Mouse (Mus musculus) urinary bladder, postnatal 36 days (tissue): ENCODE data around the gene Gnl1.
"Not testable (repeated sequence)": the region's sequence is repeated elsewhere in the genome, so short reads cannot be mapped to it uniquely, and the experiment has no call there.

Experiments
- DNase-seq, 2 experiments: peaks; one replicate each; pipeline ENCODE4 v3.0.0; 2022; ENCODE audit warnings: low spot score in 2 of 2, mixed read lengths in 1 of 2

Gene Gnl1

DNA sequence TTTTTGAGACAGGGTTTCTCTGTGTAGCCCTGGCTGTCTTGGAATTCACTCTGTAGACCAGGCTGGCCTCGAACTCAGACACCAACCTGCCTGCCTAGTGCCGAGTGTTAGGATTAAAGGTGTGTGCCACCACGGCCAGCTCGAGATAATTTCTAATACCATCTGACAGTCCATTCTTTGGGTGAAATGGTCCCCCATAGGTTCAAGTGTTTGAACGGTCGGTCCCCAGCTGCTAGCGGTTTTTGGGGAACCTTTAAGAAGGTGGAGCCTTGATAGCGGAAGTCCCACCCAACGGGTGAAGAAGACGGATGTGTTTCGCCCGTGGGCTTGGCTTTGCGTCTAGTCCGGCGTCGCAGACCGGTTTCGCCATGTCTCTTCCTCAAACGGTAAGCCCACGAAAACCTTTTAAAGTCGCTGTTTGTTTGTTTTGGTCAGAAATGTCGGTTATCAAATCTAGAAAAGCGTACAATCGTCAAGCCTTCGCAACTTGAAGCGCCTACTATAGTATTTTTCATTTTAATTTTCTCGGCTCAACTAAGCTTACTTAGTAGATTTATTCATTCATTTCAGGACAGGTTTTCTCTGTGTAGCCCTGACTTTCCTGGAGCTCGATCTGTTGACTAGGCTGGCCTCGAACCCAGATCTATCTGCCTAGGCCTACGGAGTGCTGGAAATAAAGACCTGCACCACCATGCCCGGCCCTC, 14.7 kb downstream of the Gnl1 start:
- peak; percentile 76 to 85 for DNase-seq

DNA sequence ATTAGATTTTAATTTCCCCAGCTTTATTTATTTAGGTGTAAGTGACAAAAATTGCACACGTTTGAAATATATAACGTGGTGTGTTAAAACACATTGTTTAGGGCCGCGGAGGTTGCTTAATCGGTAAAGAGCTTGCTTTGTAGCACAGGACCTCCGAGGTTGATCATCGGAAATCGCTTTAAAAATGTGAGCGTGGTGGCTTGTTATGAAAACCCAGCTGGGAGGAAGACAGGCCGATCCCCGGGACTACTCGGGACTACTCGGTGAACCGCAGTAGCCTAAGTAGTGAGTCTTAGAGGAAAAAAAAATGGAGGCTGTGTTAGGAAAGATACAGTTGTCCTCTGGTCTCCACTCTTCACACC, 15.2 kb downstream of the Gnl1 start:
- DNase-seq = no peak

DNA sequence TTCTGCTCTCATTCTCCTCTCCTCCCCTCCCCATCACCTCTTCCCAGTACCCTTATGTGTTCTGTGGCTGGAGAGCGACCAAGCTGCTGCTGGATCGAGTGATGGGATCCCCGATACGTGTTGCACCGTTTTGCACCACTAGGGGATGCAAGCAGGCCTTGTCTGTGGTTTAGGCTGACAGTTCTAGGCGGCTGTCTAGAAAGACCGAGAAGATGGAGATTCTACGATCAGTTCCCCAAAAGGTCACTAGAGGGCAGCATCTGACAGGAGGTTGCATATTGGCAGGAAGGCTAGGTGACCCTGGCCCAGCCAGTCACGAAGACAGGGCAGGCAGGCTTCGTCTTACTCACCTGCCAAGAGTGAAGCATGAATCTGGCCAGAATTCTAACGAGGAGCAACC, 17.3 kb downstream of the Gnl1 start:
- peak; percentile 96 for DNase-seq

- DNase-seq = peak; percentile 27 to 32
These were observed 18.3 kb downstream of the Gnl1 start for GRCm38 (mm10) chr17:35997713-35998510.

GRCm38 (mm10) chr17:35998545-35999305, 19.1 kb downstream of the Gnl1 start:
- DNase-seq = no peak

GRCm38 (mm10) chr17:35999356-35999755, 19.7 kb downstream of the Gnl1 start:
- no peak for DNase-seq

GRCm38 (mm10) chr17:36000349-36000748, 20.7 kb downstream of the Gnl1 start:
- DNase-seq = no peak

GRCm38 (mm10) chr17:36001121-36001897, 21.7 kb downstream of the Gnl1 start:
- no peak for DNase-seq

- DNase-seq = no peak
These were observed 22.3 kb downstream of the Gnl1 start for GRCm38 (mm10) chr17:36001966-36002365.

GRCm38 (mm10) chr17:36003331-36003730, 23.7 kb downstream of the Gnl1 start:
- no peak for DNase-seq

GRCm38 (mm10) chr17:36004409-36004808, 24.8 kb downstream of the Gnl1 start:
- DNase-seq = not testable (repeated sequence)

GRCm38 (mm10) chr17:36014977-36015376, 35.3 kb downstream of the Gnl1 start:
- no peak for DNase-seq

GRCm38 (mm10) chr17:36017046-36017445, 37.4 kb downstream of the Gnl1 start:
- no peak for DNase-seq

GRCm38 (mm10) chr17:36018979-36019378, 39.3 kb downstream of the Gnl1 start:
- no peak for DNase-seq

DNA sequence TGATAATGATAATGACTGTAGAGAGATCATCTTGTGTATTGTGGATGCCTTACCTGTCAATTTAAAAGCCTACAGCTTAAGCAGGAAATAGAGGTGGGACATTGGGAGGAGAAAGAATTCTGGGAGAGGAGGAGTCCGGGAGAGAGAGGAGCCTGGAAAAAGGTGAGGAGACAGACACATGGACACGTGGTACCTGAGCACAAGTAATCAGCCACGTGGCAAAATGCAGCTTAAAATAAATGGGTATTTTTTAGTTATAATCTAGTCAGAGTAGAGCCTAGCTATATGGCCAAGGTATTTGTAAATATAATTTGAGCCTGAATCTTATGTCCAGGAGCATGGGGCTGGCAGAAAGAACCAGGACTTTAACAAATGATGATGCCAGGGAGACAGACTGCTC, 39.9 kb downstream of the Gnl1 start:
- no peak for DNase-seq

- DNase-seq = peak; percentile 66 to 70
These were observed 40.8 kb downstream of the Gnl1 start, which contains the start of gene H2-T24 for GRCm38 (mm10) chr17:36020191-36021073. Gene H2-T24 (minus strand): TSS chr17:36020560.

DNA sequence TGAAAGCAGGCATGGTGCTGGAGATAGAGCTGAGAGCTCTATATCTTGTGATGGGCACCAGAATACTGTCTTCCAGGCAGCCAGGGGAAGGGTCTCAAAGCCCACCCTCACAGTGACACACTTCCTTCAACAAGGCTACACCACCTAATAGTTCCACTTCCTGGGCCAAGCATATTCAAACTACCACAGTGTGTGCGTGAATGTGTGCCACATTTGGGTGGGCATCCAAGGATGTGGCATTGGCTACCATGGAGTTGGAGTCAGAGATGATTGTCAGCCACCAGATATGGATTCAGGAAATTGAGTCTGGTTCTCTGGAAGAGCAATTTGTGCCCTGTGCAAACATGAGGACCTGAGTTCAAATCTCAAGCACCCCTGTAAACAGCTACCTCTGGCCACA, 41.7 kb downstream of the Gnl1 start:
- no peak for DNase-seq

GRCm38 (mm10) chr17:36022098-36022497, 42.4 kb downstream of the Gnl1 start:
- no peak for DNase-seq

DNA sequence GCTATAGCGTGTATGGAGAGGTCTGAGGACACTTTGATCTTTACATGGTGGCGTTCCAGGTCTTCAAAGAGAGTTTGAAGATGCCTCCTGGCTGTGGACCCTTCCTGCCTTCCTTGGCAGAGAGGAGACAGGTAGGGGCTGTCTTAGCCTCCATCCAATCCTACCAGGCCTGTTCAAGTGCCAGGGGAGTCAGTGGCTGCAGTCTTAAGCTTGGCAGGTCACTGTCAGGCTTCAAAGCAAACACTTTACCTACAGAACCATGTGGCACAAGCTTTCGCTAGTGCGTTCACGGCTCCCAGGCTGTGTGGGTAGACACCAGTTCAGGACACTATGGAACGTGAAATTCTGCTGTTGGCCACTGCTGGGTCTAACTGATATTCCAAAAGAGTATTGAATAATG, 43.3 kb downstream of the Gnl1 start:
- DNase-seq = no peak
